Mouse (Mus musculus): ENCODE measurements at regions not wholly inside any gene's neighbourhood (a gene's known extent, or its start where the extent isn't known, plus 50 kb on each side); places are given as distances from the start of the nearest gene placed in this dataset.

DNA sequence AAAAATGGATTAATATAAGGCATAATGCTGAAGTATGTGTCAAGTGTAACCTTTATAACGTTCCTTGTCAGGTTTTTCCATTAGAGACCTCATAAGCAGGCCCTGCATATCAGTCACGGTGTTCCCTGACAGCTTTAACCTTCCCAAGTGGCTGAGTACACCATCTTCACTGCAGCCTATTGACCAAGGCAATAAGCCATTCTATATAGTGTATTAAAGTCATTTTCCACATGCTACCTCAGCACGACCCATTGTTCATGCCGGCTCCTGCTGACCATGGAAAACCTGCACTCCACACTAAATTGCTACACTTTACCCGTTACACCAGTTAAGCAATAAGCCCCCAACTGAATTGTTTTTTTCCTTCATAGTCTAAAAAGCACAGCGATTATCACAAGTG lies 883.0 kb upstream of the Arrdc3 start:
- H3K9ac ChIP-seq (ENCODE audit: low read length), result no peak overlapping the region
- ATAC-seq, result no peak
- H3K27me3 ChIP-seq (replicated peaks; ENCODE audit: control insufficient read depth, insufficient read depth, low read length), result no peaks in the 10 kb centered on the region
- peaks cover 3% of the 10 kb centered on the region; the same call in 1 of the 2 replicates for H3K4me1 ChIP-seq (ENCODE audit: control insufficient read depth, insufficient read depth, low read length)
- H3K4me2 ChIP-seq (ENCODE audit: low read length), result no peak overlapping the region
- no peak overlapping the region for H3K27ac ChIP-seq (ENCODE audit: low read depth, low read length)
- H3K36me3 ChIP-seq (ENCODE audit: control insufficient read depth, insufficient read depth, low read length), result no peaks in the 10 kb centered on the region
- no peaks in the 10 kb centered on the region for H3K9me3 ChIP-seq (replicated peaks; ENCODE audit: control insufficient read depth, low read length)
- no peak overlapping the region for H3K4me3 ChIP-seq (ENCODE audit: low read depth, low read length)
- peak; percentile 4 for DNase-seq (ENCODE audit: low spot score)
- 65% methylated on average over 6 of the region's 6 CpGs for WGBS

DNA sequence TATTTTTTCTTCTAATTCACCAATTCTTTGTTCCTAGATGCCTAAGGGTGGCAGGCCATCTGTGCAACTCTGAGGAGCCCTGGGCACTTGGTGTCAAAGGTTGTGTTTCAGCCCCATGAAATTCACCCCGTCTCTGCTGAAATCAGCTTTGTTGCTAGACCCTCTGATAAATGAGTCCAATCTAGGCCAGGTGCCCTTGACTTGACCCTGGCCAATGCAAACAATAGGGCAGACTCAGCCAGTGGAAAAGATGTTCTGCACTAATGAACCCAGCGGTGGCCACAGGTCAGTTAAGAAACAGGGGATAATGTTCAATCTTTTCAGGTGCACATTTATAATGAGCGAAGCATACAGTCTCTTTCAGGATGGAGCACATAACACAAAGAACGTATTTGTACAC lies 882.5 kb upstream of the Arrdc3 start:
- Histone ChIP-seq H3K9ac (ENCODE audit: low read length) (no peak overlapping the region), H3K27ac (ENCODE audit: low read depth, low read length) (no peak overlapping the region), H3K9me3 (replicated peaks; ENCODE audit: control insufficient read depth, low read length) (no peaks in the 10 kb centered on the region), H3K27me3 (replicated peaks; ENCODE audit: control insufficient read depth, insufficient read depth, low read length) (no peaks in the 10 kb centered on the region), H3K4me2 (ENCODE audit: low read length) (no peak overlapping the region), H3K36me3 (ENCODE audit: control insufficient read depth, insufficient read depth, low read length) (no peaks in the 10 kb centered on the region), H3K4me1 (ENCODE audit: control insufficient read depth, insufficient read depth, low read length) (peaks cover 3% of the 10 kb centered on the region; the same call in 1 of the 2 replicates), H3K4me3 (ENCODE audit: low read depth, low read length) (no peak overlapping the region)
- DNase-seq (ENCODE audit: low spot score) (no peak), ATAC-seq (0 out of 2 replicates have a peak, but pooled peaks have one; percentile 40)
- 19% methylated on average over 4 of the region's 4 CpGs for WGBS
